29 mouse cellular contexts compared by ENCODE assay signal in the genomic region with DNA sequence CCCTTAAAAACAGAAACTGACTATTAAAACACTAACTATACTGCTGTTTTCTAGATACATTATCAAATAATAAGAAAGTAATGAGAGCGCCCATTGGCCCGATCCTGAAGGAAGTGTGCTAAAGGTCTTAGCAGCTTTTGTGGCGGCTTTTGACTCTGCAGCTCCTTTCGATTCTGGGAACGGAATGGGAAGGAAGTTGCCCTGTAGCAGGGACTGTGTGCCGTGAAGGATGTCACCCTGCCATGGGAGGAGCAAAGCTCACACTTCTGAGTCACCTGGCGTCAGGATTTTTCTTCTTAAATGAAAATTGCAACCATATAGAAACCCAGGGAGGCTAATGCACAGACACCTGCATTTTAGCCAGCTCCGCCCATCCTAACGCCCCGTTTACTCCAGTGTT. TPM values are rescaled to one million over a fixed set of nuclear protein-coding genes. Genes with fewer than 3 reads are reported as not detected.
A peak's percentile ranks its signal among the peaks of the same experiment; 100 is the strongest.
DNase-seq lines count a peak whose midpoint lies in the region; ATAC-seq and TF ChIP-seq lines count a peak whose summit lies in the region.
"Had no signal": no experiment of that assay in that cellular context is flagged by ENCODE, and none has a peak within 500 bp of the region (broad histone marks: within the 10 kb centered on the region; RNA-seq: fewer than 3 reads in every experiment).

No protein-coding gene starts in this region.

- no peaks in the 10 kb centered on the region for H3K27me3 ChIP-seq in liver, embryonic 15.5 days
- no peaks in the 10 kb centered on the region for H3K27me3 ChIP-seq in small intestine, adult 2 months (ENCODE audit: control insufficient read depth, insufficient read depth, low read length)
- no peaks in the 10 kb centered on the region for H3K27me3 ChIP-seq in forebrain, embryonic 11.5 days (ENCODE audit: control insufficient read depth, insufficient read depth, low read length)
- H3K27me3 ChIP-seq: embryonic facial prominence, embryonic 15.5 days; hindbrain, embryonic 13.5 days; lung, embryonic 15.5 days; midbrain, embryonic 12.5 days; neural tube, embryonic 15.5 days; stomach, embryonic 15.5 days had no signal

- H3K4me3 ChIP-seq in liver, embryonic 15.5 days (replicated peaks): no peak overlapping the region
- peak overlapping the region; percentile 1; the same call in 1 of the 2 replicates for H3K4me3 ChIP-seq in small intestine, adult 2 months (ENCODE audit: low read depth, low read length)
- H3K4me3 ChIP-seq in forebrain, embryonic 11.5 days (ENCODE audit: low read depth, low read length): no peak overlapping the region
- H3K4me3 ChIP-seq: embryonic facial prominence, embryonic 10.5 days; embryonic facial prominence, embryonic 15.5 days; heart, embryonic 10.5 days; hindbrain, embryonic 13.5 days; lung, embryonic 15.5 days; midbrain, embryonic 12.5 days; neural tube, embryonic 15.5 days; stomach, embryonic 15.5 days had no signal

- peaks cover 15% of the 10 kb centered on the region for H3K4me1 ChIP-seq in liver, embryonic 15.5 days (replicated peaks)
- no peaks in the 10 kb centered on the region for H3K4me1 ChIP-seq in small intestine, adult 2 months (ENCODE audit: control insufficient read depth, insufficient read depth, insufficient read length, low read length)
- H3K4me1 ChIP-seq in forebrain, embryonic 11.5 days (replicated peaks; ENCODE audit: control insufficient read depth, insufficient read depth, low read length): no peaks in the 10 kb centered on the region
- H3K4me1 ChIP-seq: embryonic facial prominence, embryonic 15.5 days; hindbrain, embryonic 13.5 days; midbrain, embryonic 12.5 days; neural tube, embryonic 15.5 days; stomach, embryonic 15.5 days had no signal

- WGBS in liver, embryonic 15.5 days (ENCODE audit: insufficient replicate concordance): 27% methylated on average over 10 of the region's 10 CpGs
- WGBS in small intestine, adult 2 months: 27% methylated on average over 10 of the region's 10 CpGs
- 86% methylated on average over 10 of the region's 10 CpGs for WGBS in forebrain, embryonic 11.5 days

- H3K36me3 ChIP-seq in liver, embryonic 15.5 days (replicated peaks): no peaks in the 10 kb centered on the region
- H3K36me3 ChIP-seq in small intestine, adult 2 months (ENCODE audit: control insufficient read depth, insufficient read depth, low read length): no peaks in the 10 kb centered on the region
- H3K36me3 ChIP-seq in forebrain, embryonic 11.5 days (ENCODE audit: control insufficient read depth, insufficient read depth, low read length): no peaks in the 10 kb centered on the region
- H3K36me3 ChIP-seq: embryonic facial prominence, embryonic 10.5 days; embryonic facial prominence, embryonic 15.5 days; heart, embryonic 10.5 days; hindbrain, embryonic 13.5 days; lung, embryonic 15.5 days; midbrain, embryonic 12.5 days; neural tube, embryonic 15.5 days; stomach, embryonic 15.5 days had no signal

- no peak for TF ChIP-seq CTCF in small intestine, adult 2 months (IDR thresholded peaks at IDR 0.05; ENCODE audit: extremely low read depth, insufficient read length, insufficient replicate concordance, low read depth, low read length)

- no peak for TF ChIP-seq POLR2A in small intestine, adult 2 months (IDR thresholded peaks at IDR 0.05; ENCODE audit: low read depth, low read length)

- H3K9ac ChIP-seq in liver, embryonic 15.5 days: no peak overlapping the region
- no peak overlapping the region for H3K9ac ChIP-seq in forebrain, embryonic 11.5 days (ENCODE audit: low read length)
- H3K9ac ChIP-seq: embryonic facial prominence, embryonic 15.5 days; hindbrain, embryonic 13.5 days; lung, embryonic 15.5 days; midbrain, embryonic 12.5 days; neural tube, embryonic 15.5 days; stomach, embryonic 15.5 days had no signal

- H3K27ac ChIP-seq in liver, embryonic 15.5 days (replicated peaks): no peak overlapping the region
- H3K27ac ChIP-seq in small intestine, adult 2 months (ENCODE audit: insufficient read depth, low read depth, low read length): no peak overlapping the region
- no peak overlapping the region for H3K27ac ChIP-seq in forebrain, embryonic 11.5 days (ENCODE audit: low read depth, low read length)
- H3K27ac ChIP-seq: embryonic facial prominence, embryonic 10.5 days; embryonic facial prominence, embryonic 15.5 days; heart, embryonic 10.5 days; hindbrain, embryonic 13.5 days; lung, embryonic 15.5 days; macrophage; midbrain, embryonic 12.5 days; neural tube, embryonic 15.5 days; stomach, embryonic 15.5 days had no signal

- no peaks in the 10 kb centered on the region for H3K9me3 ChIP-seq in liver, embryonic 15.5 days (replicated peaks)
- no peaks in the 10 kb centered on the region for H3K9me3 ChIP-seq in forebrain, embryonic 11.5 days (ENCODE audit: control insufficient read depth, low read length)
- H3K9me3 ChIP-seq: embryonic facial prominence, embryonic 10.5 days; embryonic facial prominence, embryonic 15.5 days; heart, embryonic 10.5 days; hindbrain, embryonic 13.5 days; lung, embryonic 15.5 days; midbrain, embryonic 12.5 days; neural tube, embryonic 15.5 days; stomach, embryonic 15.5 days had no signal

- ATAC-seq in liver, embryonic 15.5 days (ENCODE audit: insufficient read depth): no peak
- ATAC-seq in erythroid progenitor cell, adult 5-6 weeks (replicated peaks; ENCODE audit: low FRiP score, poor library complexity, severe bottlenecking): 0 out of 2 replicates have a peak, but pooled peaks have one; percentile 12
- peak; percentile 56 to 63; a peak in 3 of 4 replicates for ATAC-seq in hematopoietic stem cell, adult 5-6 weeks (replicated peaks in 1 of 2; ENCODE audit: insufficient read depth in 1 of 2, low FRiP score in 2 of 2, low TSS enrichment in 1 of 2, low read depth in 1 of 2, poor library complexity in 2 of 2, severe bottlenecking in 2 of 2)
- no peak for ATAC-seq in forebrain, embryonic 11.5 days (replicated peaks; ENCODE audit: low FRiP score)
- ATAC-seq: forebrain, embryonic 14.5 days; intestine, embryonic 16.5 days had no signal

- H3K4me2 ChIP-seq in liver, embryonic 15.5 days: peak overlapping the region; percentile 36
- H3K4me2 ChIP-seq in forebrain, embryonic 11.5 days (ENCODE audit: low read depth, low read length, severe bottlenecking): no peak overlapping the region
- H3K4me2 ChIP-seq: embryonic facial prominence, embryonic 15.5 days; hindbrain, embryonic 13.5 days; lung, embryonic 15.5 days; midbrain, embryonic 12.5 days; neural tube, embryonic 15.5 days; stomach, embryonic 15.5 days had no signal

- DNase-seq in liver: no peak
- DNase-seq in forebrain, embryonic 11.5 days (ENCODE audit: low spot score): no peak
- no peak for DNase-seq in urinary bladder, postnatal 25 days (ENCODE audit: low spot score)
- DNase-seq: adrenal gland, adult 8-10 months; cerebellum, adult 2 months; cerebellum, postnatal 14 days; gastrocnemius, postnatal 10 days; heart, postnatal 36 days; kidney, adult 9 months; kidney, postnatal 25 days; retina, postnatal 1 day; right cerebral cortex, postnatal 14 days; thymus, postnatal 14 days had no signal

RNA-seq across cellular contexts. Expression of gene Vwf, which starts 1.8 kb away (rescaled TPM):
- 8.5 and 11.9 TPM in 2 replicates for polyA plus RNA-seq in liver, embryonic 15.5 days (2015; fragmentation: Nextera tagmentation; extraction: Ambion mirVana)
- total RNA-seq in erythroid progenitor cell, adult 5-6 weeks (2015; ENCODE audit: low replicate concordance): 8.8 and 31.4 TPM in 2 replicates
- 19.9 and 33.4 TPM in 2 replicates for total RNA-seq in erythroid progenitor cell, adult 5-6 weeks (2017; ENCODE audit: low replicate concordance)
- 6.3 and 6.6 TPM in 2 replicates for total RNA-seq in hematopoietic stem cell, adult 5-6 weeks (2017)
- 24.8 and 64.0 TPM in 2 replicates for polyA plus RNA-seq in small intestine, adult 2 months (2012; rRNA removed)
- polyA plus RNA-seq in forebrain, embryonic 11.5 days (2014; fragmentation: Nextera tagmentation; extraction: Ambion mirVana): 9.0 and 11.7 TPM in 2 replicates
- total RNA-seq: CH12.LX had no signal

RNA-seq across cellular contexts. Expression of gene Cd9, which starts 53.8 kb away (rescaled TPM):
- polyA plus RNA-seq in liver, embryonic 15.5 days (2015; fragmentation: Nextera tagmentation; extraction: Ambion mirVana): 121 and 141 TPM in 2 replicates
- total RNA-seq in erythroid progenitor cell, adult 5-6 weeks (2015; ENCODE audit: low replicate concordance): 27.4 and 41.1 TPM in 2 replicates
- total RNA-seq in erythroid progenitor cell, adult 5-6 weeks (2017; ENCODE audit: low replicate concordance): 8.1 and 10.1 TPM in 2 replicates
- 63.9 and 83.3 TPM in 2 replicates for total RNA-seq in hematopoietic stem cell, adult 5-6 weeks (2017)
- 46.5 and 53.3 TPM in 2 replicates for polyA plus RNA-seq in small intestine, adult 2 months (2012; rRNA removed)
- 40.5 and 47.4 TPM in 2 replicates for polyA plus RNA-seq in forebrain, embryonic 11.5 days (2014; fragmentation: Nextera tagmentation; extraction: Ambion mirVana)

Comparison
In these comparisons a context has a peak if more than half of its experiments do, and no peak if none do; other contexts are left out.
1. ATAC-seq: peak in erythroid progenitor cell, adult 5-6 weeks (single experiment) and hematopoietic stem cell, adult 5-6 weeks (2 of 2); none in liver, embryonic 15.5 days (single experiment) and forebrain, embryonic 11.5 days (single experiment).